Mouse (Mus musculus): ENCODE measurements at regions not wholly inside any gene's neighbourhood (a gene's known extent, or its start where the extent isn't known, plus 50 kb on each side); places are given as distances from the start of the nearest gene placed in this dataset.

DNA sequence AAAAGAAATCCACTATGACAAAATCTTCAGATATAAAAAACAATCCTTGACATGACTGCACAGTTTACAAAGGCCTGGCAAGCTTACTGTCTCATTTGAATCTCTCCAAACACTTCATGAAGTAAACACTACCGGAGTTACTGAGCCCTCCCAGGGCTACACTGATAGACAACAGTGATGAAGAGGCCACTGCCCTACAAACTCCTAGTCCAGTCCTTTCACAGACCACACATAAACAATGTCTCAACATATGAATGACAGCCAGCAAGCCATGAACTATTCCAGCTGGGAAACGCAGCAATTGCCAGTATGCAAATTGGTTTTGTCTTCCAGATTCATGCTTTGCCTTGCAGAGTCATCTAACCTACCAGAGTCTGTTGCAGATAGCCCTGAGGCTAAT lies 180.1 kb downstream of the Gsdmc2 start:
- Histone ChIP-seq H3K4me2 (replicated peaks) (no peak overlapping the region), H3K4me1 (no peaks in the 10 kb centered on the region), H3K27ac (no peak overlapping the region), H3K9ac (no peak overlapping the region), H3K27me3 (no peaks in the 10 kb centered on the region), H3K36me3 (no peaks in the 10 kb centered on the region), H3K9me3 (no peaks in the 10 kb centered on the region), H3K4me3 (no peak overlapping the region)
- 73% methylated on average over 2 of the region's 2 CpGs for WGBS
- ATAC-seq (ENCODE audit: low FRiP score, low read depth): no peak

DNA sequence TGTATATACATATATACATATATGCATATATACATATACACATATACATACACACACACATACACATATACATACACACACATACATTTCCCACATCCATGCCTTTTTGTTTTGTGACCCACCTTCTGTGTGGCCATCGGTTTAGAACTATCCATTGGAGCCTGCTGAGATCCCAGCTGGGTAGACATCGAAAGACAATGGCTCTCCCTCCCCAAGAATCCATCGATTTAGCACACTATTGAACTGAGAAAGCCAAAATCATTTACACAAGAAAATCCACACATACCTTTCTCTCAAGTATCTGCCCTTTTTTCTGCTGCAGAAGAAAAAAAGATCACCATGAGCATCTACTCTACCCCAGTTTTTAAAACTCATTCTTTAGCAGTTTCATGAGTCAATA lies 182.8 kb downstream of the Gsdmc2 start:
- 81% methylated on average over 3 of the region's 3 CpGs for WGBS
- Histone ChIP-seq H3K27ac (no peak overlapping the region), H3K36me3 (no peaks in the 10 kb centered on the region), H3K9me3 (no peaks in the 10 kb centered on the region), H3K4me1 (peaks cover 8% of the 10 kb centered on the region; the same call in 1 of the 2 replicates), H3K4me3 (no peak overlapping the region), H3K9ac (no peak overlapping the region), H3K4me2 (replicated peaks) (no peak overlapping the region), H3K27me3 (no peaks in the 10 kb centered on the region)
- no peak for ATAC-seq (ENCODE audit: low FRiP score, low read depth)

DNA sequence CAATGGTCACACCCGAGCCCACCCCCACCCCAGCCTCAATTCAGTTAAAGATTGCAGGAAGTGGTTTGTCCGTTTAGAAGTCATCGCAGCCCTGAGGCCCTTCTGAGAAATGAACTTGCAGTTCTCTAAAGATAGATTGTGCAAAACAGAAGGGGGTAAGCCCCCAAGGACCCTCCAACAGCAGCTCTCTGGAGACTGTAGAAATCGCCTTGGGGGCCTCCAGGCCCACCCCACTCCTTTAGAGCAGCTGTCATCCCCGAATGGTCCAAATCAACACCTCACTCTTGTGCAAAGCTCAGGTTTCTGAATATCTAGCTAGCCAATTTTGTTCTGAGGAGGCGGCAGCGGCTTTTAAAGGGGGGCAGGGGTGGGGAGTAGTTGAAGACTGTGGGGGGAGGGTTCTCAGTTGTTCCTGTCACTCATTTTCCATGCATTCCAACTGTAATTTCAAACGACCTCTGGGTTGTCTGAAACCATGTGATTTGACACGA lies 186.9 kb downstream of the Gsdmc2 start:
- H3K4me3 ChIP-seq: no peak overlapping the region
- H3K9me3 ChIP-seq: no peaks in the 10 kb centered on the region
- H3K4me1 ChIP-seq: peaks cover 8% of the 10 kb centered on the region; the same call in 1 of the 2 replicates
- H3K27me3 ChIP-seq: no peaks in the 10 kb centered on the region
- no peak overlapping the region for H3K4me2 ChIP-seq (replicated peaks)
- no peak overlapping the region for H3K27ac ChIP-seq
- H3K36me3 ChIP-seq: no peaks in the 10 kb centered on the region
- H3K9ac ChIP-seq: no peak overlapping the region
- peak; percentile 82 for ATAC-seq (ENCODE audit: low FRiP score, low read depth)
- 63% methylated on average over 9 of the region's 9 CpGs for WGBS

DNA sequence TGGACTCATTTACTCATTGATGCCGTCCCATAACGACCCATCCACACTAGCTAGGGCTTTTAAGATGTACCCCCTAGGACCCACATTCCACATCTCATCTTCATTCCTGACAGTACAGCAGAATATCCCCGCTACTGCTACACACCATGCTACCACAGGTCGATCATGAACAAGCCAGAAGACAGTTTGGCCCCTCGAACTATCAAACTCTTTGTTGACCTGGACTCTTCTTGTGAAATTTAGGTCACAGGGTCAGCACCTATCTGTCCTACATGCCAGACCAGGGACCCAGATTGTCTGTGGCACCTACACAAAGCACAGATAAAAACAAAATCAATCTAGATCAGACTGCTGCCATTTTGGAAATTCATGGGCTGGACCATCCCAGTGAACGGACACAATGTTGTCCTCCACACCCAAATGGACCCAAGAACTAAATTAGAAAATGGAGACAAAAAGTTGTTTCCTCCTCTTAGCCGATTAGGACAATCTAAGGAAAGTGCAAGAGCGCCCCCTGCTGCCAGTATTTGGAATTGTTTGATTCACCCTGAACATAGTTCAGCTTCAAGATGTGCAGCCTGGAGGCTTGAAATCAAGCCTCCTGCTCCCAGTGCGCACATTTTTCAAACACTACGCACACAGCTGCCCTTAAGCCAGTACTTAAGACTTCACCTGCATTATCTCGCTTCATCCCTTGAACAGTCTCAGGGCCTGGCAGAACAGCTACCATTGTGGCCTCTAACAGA lies 192.6 kb downstream of the Gsdmc2 start:
- H3K4me1 ChIP-seq: 0 out of 2 replicates have a peak, but pooled peaks cover 3% of the 10 kb centered on the region
- no peak overlapping the region for H3K4me3 ChIP-seq
- ATAC-seq (ENCODE audit: low FRiP score, low read depth): peak; percentile 51; the same call in 1 of the 2 replicates
- H3K36me3 ChIP-seq: no peaks in the 10 kb centered on the region
- H3K4me2 ChIP-seq (replicated peaks): no peak overlapping the region
- H3K27me3 ChIP-seq: no peaks in the 10 kb centered on the region
- 32% methylated on average over 11 of the region's 11 CpGs for WGBS
- no peaks in the 10 kb centered on the region for H3K9me3 ChIP-seq
- H3K9ac ChIP-seq: no peak overlapping the region
- H3K27ac ChIP-seq: no peak overlapping the region

DNA sequence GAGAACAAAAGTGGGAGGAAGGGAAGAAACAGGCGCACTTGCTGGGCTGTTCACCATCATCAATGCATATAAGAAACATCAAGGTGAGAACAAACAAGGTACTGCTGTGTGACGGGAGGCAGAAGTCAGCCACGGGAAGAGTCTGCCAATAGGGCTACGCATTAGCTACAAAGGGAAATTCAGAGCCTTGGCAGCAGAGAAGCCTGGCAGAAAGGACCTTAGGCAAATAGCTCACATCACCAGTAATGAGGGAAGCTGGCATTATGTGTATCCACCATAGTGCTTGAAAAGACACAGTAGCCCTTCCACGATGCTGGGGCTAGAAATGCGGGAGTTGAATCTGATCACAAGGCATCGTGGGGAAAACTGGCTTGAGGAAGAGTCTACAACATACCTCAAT lies 193.9 kb downstream of the Gsdmc2 start:
- Histone ChIP-seq H3K9ac (no peak overlapping the region), H3K4me1 (0 out of 2 replicates have a peak, but pooled peaks cover 3% of the 10 kb centered on the region), H3K9me3 (no peaks in the 10 kb centered on the region), H3K4me3 (no peak overlapping the region), H3K4me2 (replicated peaks) (no peak overlapping the region), H3K36me3 (no peaks in the 10 kb centered on the region), H3K27ac (no peak overlapping the region), H3K27me3 (no peaks in the 10 kb centered on the region)
- ATAC-seq (ENCODE audit: low FRiP score, low read depth): no peak
- WGBS: 87% methylated on average over 7 of the region's 7 CpGs

DNA sequence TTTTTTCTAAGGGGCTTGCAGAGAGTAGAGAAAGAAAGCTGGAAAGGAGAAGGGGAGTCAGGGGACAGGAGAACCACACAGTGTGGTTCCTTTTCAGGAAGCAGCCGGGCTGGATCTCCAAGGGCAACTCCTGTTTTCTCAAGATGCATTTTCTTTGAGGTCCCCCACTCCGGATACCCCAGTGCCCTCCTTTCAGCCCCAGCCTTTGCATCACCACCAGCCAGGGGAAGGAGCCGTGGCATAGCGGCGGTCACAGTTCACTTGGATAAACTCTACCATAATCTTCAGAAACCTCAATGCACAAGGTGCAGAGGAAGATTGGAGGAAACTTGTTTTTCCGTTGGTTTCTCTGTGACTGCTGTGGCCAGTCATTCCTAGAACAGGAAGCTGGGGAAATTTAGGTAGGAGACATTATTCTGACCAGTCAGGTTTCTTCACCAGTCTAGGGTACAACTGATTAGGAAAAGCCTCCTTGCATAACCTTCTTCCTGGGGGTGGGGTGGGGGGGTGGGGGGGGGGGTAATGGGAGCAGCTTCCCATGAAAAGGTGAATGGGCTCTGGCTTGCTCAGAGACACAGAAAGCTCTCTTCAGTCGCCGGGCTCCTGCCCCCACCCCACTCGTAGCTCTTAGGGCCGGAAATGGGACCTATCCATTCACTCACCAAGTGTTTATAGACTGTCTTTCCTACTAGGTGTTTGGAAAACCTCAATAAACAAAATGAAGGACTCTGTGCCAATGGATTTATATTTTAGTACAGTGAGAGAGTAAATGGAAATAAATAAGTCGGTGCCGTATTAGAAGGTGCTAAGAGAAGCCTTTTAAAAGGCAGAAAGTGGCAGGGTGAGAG lies 196.6 kb downstream of the Gsdmc2 start:
- H3K4me3 ChIP-seq: no peak overlapping the region
- H3K4me1 ChIP-seq: 0 out of 2 replicates have a peak, but pooled peaks cover 3% of the 10 kb centered on the region
- H3K27me3 ChIP-seq: no peaks in the 10 kb centered on the region
- H3K4me2 ChIP-seq (replicated peaks): no peak overlapping the region
- H3K27ac ChIP-seq: no peak overlapping the region
- no peak for ATAC-seq (ENCODE audit: low FRiP score, low read depth)
- H3K9me3 ChIP-seq: no peaks in the 10 kb centered on the region
- no peak overlapping the region for H3K9ac ChIP-seq
- no peaks in the 10 kb centered on the region for H3K36me3 ChIP-seq
- WGBS: 76% methylated on average over 12 of the region's 12 CpGs

DNA sequence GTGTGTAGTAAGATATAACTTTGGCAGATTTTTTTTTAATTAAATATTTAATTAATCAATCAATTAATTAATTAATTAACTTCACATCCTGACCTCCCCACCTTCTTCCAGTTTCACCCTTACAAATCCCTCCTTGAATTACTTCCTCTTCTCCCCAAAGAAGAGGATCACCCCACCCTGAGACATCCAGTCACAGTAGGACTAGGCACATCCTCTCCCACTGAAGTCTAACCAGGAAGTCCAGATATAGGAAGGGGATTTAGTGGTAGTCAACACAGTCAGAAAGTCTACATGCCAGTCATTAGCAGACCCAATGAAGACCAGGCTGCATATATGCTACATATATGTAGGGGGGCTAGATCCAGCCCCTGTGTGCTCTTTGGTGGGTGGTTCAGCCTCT lies 220.2 kb downstream of the Gsdmc2 start:
- Histone ChIP-seq H3K27me3 (no peaks in the 10 kb centered on the region), H3K27ac (no peak overlapping the region), H3K9ac (no peak overlapping the region), H3K9me3 (no peaks in the 10 kb centered on the region), H3K4me3 (no peak overlapping the region), H3K4me1 (no peaks in the 10 kb centered on the region), H3K36me3 (no peaks in the 10 kb centered on the region), H3K4me2 (replicated peaks) (no peak overlapping the region)
- no peak for ATAC-seq (ENCODE audit: low FRiP score, low read depth)

DNA sequence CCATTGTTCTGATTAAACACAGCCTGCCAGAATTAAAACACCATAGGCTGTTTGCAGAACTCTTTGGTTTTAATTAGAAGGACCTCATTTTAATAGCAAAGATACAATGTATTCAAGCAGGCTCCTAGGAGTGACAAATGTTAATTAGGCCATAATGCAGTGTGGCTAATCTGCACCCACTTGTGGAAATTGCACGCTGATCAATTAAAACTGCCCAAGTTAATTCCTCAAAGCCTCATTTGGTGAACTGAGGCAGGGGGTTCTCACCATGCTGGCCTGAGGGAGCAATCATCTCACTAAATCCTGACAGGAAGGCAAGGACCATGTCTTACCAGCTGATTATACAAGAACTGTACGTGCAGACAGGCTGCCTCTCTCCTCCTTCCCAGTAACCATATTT lies 220.7 kb downstream of the Gsdmc2 start:
- H3K9ac ChIP-seq: no peak overlapping the region
- no peak for ATAC-seq (ENCODE audit: low FRiP score, low read depth)
- no peak overlapping the region for H3K4me2 ChIP-seq (replicated peaks)
- no peaks in the 10 kb centered on the region for H3K9me3 ChIP-seq
- H3K27me3 ChIP-seq: no peaks in the 10 kb centered on the region
- H3K27ac ChIP-seq: no peak overlapping the region
- H3K36me3 ChIP-seq: no peaks in the 10 kb centered on the region
- no peak overlapping the region for H3K4me3 ChIP-seq
- WGBS: 33% methylated on average over 2 of the region's 2 CpGs
- no peaks in the 10 kb centered on the region for H3K4me1 ChIP-seq

DNA sequence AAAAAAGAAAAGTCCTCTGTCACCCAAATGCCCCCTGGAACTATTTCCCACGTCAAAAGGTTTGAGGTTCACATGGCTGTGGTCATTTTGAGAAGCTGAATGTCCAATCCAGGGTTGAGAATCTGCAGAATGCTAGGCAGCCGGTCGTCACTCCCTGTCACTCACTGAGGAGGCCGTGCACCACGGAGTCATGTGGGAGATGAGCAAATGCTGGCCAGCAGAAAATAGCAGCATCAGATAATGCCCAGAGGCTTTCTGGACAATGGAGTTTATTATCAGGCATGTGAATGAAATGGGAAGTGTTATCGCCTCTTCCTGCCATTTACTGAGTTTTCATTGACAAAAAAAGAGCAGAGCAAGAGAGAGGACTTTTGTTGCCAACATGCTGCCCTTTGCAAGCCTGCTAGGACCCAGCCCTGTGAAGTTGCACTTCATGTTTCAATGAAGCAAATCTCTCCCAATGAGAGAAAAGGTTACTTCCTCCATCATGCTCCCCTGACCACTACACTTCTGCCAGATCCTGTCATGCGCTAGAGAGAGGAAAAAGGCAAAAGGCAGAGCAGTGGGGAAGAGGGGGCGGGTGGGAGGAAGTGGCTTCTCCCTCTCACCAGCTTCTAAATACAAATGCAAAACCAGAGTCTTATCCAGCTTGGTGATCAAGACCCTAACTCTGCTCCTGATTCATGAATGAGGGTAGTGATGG lies 228.3 kb downstream of the Gsdmc2 start:
- Histone ChIP-seq H3K4me1 (no peaks in the 10 kb centered on the region), H3K9ac (no peak overlapping the region), H3K36me3 (no peaks in the 10 kb centered on the region), H3K27me3 (no peaks in the 10 kb centered on the region), H3K4me2 (replicated peaks) (no peak overlapping the region), H3K9me3 (no peaks in the 10 kb centered on the region), H3K27ac (no peak overlapping the region), H3K4me3 (no peak overlapping the region)
- WGBS: 80% methylated on average over 8 of the region's 8 CpGs
- no peak for ATAC-seq (ENCODE audit: low FRiP score, low read depth)

DNA sequence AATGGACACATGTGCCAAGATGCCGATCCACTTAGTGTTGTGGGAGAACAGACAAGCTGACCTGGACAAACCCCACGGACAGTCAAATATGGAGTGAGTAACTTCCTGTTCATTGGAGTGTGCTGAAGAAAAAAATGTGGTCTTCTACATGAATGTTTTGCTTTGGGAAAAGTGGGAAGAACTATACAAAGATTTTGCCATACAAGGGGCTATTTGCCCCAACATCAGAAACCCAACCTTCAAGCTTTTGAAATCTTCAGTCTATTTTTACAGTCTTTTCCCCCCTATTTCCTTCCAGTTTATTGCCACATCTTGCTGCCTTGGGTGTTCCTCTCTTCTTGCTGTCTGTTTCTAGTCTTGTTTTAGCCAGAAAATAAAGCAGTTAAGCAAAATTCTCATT lies 230.8 kb downstream of the Gsdmc2 start:
- H3K27me3 ChIP-seq: no peaks in the 10 kb centered on the region
- H3K4me3 ChIP-seq: no peak overlapping the region
- 92% methylated on average over 2 of the region's 2 CpGs for WGBS
- no peak overlapping the region for H3K27ac ChIP-seq
- ATAC-seq (ENCODE audit: low FRiP score, low read depth): no peak
- H3K36me3 ChIP-seq: no peaks in the 10 kb centered on the region
- H3K9ac ChIP-seq: no peak overlapping the region
- no peaks in the 10 kb centered on the region for H3K9me3 ChIP-seq
- no peaks in the 10 kb centered on the region for H3K4me1 ChIP-seq
- no peak overlapping the region for H3K4me2 ChIP-seq (replicated peaks)

DNA sequence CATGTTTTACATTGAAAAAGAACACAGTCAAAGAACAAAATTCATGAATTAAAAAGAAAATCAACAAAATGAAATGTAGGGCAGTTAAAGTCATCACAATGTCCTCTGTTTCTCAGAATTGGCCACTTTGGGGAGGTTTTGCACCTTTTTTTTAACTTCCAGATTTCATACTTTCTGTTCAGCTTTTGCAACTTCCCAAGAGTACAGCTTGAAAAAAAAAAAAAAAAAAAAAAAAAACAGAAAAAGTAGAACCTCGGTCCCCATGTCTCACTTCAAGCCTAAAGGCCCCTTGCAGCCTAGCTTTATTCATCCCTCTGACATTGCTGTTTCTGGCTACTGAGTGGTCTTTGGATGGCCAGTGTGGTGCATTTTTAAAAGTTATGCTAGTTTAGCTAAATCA lies 231.9 kb downstream of the Gsdmc2 start:
- ATAC-seq (ENCODE audit: low FRiP score, low read depth): no peak
- WGBS: 78% methylated on average over 1 of the region's 1 CpGs
- H3K4me3 ChIP-seq: no peak overlapping the region

DNA sequence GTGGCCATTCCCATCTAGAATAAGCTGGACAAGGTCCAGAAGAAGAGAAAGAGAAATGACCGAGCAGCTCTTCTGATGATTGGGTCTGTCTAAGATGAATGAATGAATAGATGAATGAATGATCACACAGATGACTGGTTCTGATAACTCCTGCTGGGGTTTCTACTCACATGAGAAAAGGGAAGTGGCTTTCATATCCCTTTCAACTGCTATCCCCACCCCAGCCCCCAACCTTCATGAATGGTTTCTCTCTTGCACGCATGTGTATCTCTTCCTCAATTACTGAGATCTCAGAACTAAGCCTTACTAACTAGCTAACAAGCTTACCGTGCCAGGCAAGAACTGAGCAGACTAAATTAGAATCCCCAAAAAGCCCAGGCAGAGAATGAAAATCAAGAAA lies 233.8 kb downstream of the Gsdmc2 start:
- no peaks in the 10 kb centered on the region for H3K4me1 ChIP-seq
- no peaks in the 10 kb centered on the region for H3K27me3 ChIP-seq
- no peaks in the 10 kb centered on the region for H3K9me3 ChIP-seq
- WGBS: 86% methylated on average over 3 of the region's 3 CpGs
- no peak overlapping the region for H3K9ac ChIP-seq
- no peak overlapping the region for H3K4me2 ChIP-seq (replicated peaks)
- no peaks in the 10 kb centered on the region for H3K36me3 ChIP-seq
- ATAC-seq (ENCODE audit: low FRiP score, low read depth): no peak
- H3K27ac ChIP-seq: no peak overlapping the region
- no peak overlapping the region for H3K4me3 ChIP-seq

More for the DNA sequence above, 231.9 kb downstream of the Gsdmc2 start:
- H3K9me3 ChIP-seq: no peaks in the 10 kb centered on the region
- no peak overlapping the region for H3K4me2 ChIP-seq (replicated peaks)
- H3K36me3 ChIP-seq: no peaks in the 10 kb centered on the region
- H3K4me1 ChIP-seq: no peaks in the 10 kb centered on the region
- no peak overlapping the region for H3K9ac ChIP-seq
- no peaks in the 10 kb centered on the region for H3K27me3 ChIP-seq
- no peak overlapping the region for H3K27ac ChIP-seq

All from limb, embryonic 13.5 days (tissue).